Mouse (Mus musculus) gastrocnemius, postnatal 14 days (tissue): ENCODE measurements around the gene Mgat3. TPM values are rescaled to one million over a fixed set of nuclear protein-coding genes. Genes with fewer than 3 reads are reported as not detected.

Experiments used
- DNase-seq: peaks from one replicate; pipeline ENCODE4 v3.0.0; 2021; ENCODE audit warnings: mixed read lengths
- intact Hi-C: fragments of 180-260 bp; cut with DNase I; formaldehyde crosslinking; loops from one replicate; pipeline ENCODE4 v1.15.1; 2025; ENCODE audit warnings: low total_unique reads
- total RNA-seq, 2 experiments: library from RNA; stranded (reverse); gene quantifications; 2 replicates each; pipeline ENCODE4 v1.2.3; 2021

Mgat3 gene
- total RNA-seq, 2 experiments from 2014 or later: 1.3 to 3.1 TPM

- intact Hi-C loops: no loop called here
Measured at GRCm38 (mm10) chr15:80254847-80255645, 81.5 kb downstream of the Mgat3 start, which contains the start of gene Atf4. Gene Atf4, plus strand, starts transcription at chr15:80255184.

DNA sequence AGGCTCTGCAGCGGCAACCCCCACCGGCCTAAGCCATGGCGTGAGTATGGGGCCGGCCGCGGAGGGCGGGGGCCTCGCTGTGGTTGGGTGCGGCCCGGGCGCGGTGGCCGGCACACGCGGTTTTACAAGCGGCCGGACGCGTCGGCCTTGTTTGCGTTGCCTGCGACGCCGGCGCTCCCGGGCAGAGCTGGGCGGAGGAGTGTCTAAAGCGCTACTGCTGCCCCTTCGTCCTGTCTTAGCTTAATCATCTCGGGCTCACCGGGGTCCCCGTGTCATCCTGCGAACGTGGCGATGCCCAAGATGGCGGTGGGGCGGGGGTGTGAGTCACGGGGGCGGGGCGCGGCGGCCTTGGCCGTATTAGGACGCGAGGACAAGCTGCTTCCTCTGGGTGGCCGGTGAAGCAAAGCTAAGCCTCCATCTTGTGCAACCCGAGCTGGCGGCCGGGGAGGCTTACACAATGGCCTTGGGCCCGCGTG is 82.2 kb downstream of the Mgat3 start:
- intact Hi-C loops: no loop called here
- DNase-seq: peak; percentile 91

More at GRCm38 (mm10) chr15:80254847-80255645, 81.5 kb downstream of the Mgat3 start, which contains the start of gene Atf4:
- peak; percentile 98 for DNase-seq

GRCm38 (mm10) chr15:80256242-80256641 is 82.7 kb downstream of the Mgat3 start:
- DNase-seq: no peak
- intact Hi-C loops: no loop called here

GRCm38 (mm10) chr15:80256656-80257601 is 83.4 kb downstream of the Mgat3 start:
- intact Hi-C loops: no loop called here
- DNase-seq: no peak

GRCm38 (mm10) chr15:80257602-80258239 is 84.2 kb downstream of the Mgat3 start:
- intact Hi-C loops: no loop called here
- DNase-seq: peak; percentile 50

DNA sequence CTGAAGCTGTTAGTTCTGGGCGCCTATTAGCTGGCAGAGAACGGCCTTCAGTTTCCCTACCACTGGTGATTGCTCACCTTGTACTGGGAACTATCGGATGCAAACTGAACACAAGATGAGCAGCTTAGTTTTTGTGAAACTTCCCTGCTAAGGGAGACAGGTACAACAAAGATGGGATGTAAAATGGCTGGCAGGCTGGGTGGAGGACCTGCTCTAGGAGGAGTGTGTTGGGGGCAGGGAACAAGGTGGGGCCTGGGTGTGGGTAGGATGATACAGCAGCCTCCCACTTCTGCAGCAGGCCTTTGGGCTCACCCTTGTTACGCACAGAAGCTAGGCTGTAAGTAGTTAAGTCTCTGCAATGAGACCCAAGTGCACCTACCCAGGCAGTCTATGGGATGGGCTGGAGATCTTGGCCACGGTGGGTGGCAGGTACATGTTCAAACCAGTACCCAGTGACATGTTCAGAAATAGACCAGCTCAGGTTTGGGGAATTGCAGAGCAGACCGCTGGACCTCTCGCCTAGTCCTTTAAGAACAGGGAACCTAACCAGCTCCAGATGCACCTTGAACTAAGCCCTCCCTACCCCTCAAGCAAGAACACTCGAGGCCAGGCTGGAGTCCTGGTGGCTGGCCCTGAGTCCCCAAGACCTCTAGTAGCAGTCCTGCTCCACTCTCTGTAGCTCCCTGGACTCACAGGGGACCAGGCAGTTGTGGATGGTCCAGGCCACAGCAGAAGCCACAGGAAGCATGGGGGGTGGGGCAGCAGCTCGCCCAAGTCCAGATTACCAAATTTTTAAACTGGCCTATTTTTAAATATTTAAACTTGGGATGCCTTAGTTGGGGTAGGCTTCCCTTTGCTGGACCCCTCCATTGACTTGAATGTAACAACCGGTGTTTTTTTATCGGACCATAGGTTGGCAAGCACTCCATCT is 85.0 kb downstream of the Mgat3 start:
- intact Hi-C loops: no loop called here
- peak; percentile 30 for DNase-seq

- intact Hi-C loops: loop anchor here (5.0 kb wide), 1 partner anchor 32 kb away; no protein-coding TSS in a partner anchor
- DNase-seq: no peak
Measured at GRCm38 (mm10) chr15:80259406-80260045, 86.0 kb downstream of the Mgat3 start.

DNA sequence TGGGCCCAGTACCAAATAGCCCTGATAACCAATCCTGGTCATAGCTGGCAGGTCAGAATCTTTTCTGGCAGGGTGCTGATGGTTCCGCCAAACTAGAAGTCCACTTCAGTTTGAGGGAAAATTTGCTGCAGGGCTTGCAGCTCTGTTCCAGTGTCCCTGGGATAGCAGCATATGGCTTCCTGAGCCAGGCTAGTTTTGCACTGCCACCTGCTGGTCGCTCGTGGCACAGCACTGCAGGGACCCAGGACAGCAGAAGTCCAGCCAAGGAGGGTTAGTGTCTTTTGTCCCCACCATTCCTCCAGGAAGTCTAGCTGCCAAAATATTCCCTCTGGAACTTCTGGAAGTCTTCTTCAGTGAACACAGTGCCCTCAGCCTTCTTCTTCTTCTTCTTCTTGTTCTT is 87.2 kb downstream of the Mgat3 start:
- peak; percentile 81 for DNase-seq
- intact Hi-C loops: loop anchor here (5.0 kb wide), 1 partner anchor 33 kb away; no protein-coding TSS in a partner anchor

- intact Hi-C loops: loop anchor here (5.0 kb wide), 1 partner anchor 34 kb away; no protein-coding TSS in a partner anchor
- no peak for DNase-seq
Measured at GRCm38 (mm10) chr15:80261100-80261499, 87.6 kb downstream of the Mgat3 start.

DNA sequence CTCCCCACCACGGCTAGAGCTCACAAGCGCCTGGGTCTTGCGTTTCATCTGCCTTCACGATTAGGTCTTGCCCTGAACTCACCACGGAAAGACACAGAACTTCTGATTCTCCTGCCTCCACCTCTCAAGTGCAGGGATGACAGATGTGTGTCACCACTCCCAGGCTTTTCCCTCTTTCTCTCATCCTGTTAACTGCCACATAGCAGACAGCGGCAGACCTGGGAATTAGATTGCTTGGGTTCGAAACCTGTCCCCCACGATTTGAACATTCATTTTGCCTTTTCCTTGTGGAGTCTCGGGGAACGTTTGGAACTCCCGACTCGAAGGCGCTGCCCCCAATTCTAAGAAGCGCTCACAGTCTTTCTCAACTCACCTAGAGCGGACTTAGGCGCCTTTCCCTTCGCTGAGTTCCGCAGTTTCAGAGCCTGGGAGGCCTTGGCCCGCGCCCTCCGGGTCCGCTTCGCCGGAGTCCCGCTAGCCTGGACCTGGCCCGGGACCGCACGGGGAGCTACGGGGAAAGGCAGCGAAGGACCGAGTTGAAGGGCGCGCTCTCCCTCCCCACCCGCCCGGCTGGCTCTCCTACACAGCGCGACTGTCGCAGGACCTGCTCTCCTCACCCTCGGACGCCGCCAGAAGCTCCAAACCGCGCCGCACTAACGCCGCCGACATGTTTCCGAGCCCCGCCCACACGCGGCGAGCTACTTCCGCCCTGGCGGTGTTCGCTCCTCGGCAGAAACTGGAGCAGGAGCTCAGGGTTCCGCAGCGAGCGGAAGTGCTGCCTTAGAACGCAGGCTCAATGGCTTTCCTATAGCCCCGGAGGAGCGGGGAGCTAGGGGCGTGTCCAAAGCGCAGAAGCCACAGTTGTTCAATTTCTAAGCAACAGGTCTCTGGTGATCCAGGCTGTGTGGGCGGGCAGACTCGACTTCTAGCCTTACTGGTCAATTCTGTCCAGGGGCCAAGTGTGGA is 90.4 kb downstream of the Mgat3 start, which contains the start of gene Rps19bp1:
Rps19bp1 (minus strand) TSS at position 706 of the 966 bp plus-strand sequence.
- DNase-seq: peak; percentile 89
- intact Hi-C loops: loop anchor here (5.0 kb wide), 1 partner anchor 37 kb away; no protein-coding TSS in a partner anchor

Other genes with a start within 250 kb of the Mgat3 start
- 1 to 10 TPM; 3.7 to 4.5 TPM for gene Cbx7, start 202.6 kb upstream of the Mgat3 start, total RNA-seq
- gene Pdgfb, start 158.7 kb upstream of the Mgat3 start, total RNA-seq: 10 to 100 TPM; 25.2 to 38.5 TPM
- 10 to 100 TPM; 16.6 to 20.1 TPM for gene Syngr1, start 82.4 kb upstream of the Mgat3 start, total RNA-seq
- 100 to 1,000 TPM; 129 to 167 TPM for gene Rpl3, start 81.9 kb upstream of the Mgat3 start, total RNA-seq
- 10 to 100 TPM; 13.1 to 15.1 TPM for gene Tab1, start 40.6 kb upstream of the Mgat3 start, total RNA-seq
- gene Mief1, start 60.3 kb downstream of the Mgat3 start, total RNA-seq: 10 to 100 TPM; 20.7 TPM
- gene AC140267.1, start 62.1 kb downstream of the Mgat3 start, total RNA-seq: 1 to 10 TPM; 2.2 to 6.2 TPM
- 100 to 1,000 TPM; 101 to 102 TPM for gene Atf4, start 81.5 kb downstream of the Mgat3 start, total RNA-seq
- 10 to 100 TPM; 15.8 to 17.7 TPM for gene Rps19bp1, start 90.6 kb downstream of the Mgat3 start, total RNA-seq
- gene Cacna1i, start 113.5 kb downstream of the Mgat3 start, total RNA-seq: under 1 TPM; 0.02 to 0.07 TPM